In genomic region chr12:52097650-52098070, GRCm38 (mm10) we compare ENCODE assay signal across 8 mouse cellular contexts. TPM values are rescaled to one million over a fixed set of nuclear protein-coding genes. Genes with fewer than 3 reads are reported as not detected.
A peak's percentile ranks its signal among the peaks of the same experiment; 100 is the strongest.
DNase-seq lines count a peak whose midpoint lies in the region; ATAC-seq lines count a peak whose summit lies in the region.

TSS of gene Nubpl (plus strand) at chr12:52097737.

- peaks cover 3% of the 10 kb centered on the region for H3K4me1 ChIP-seq in lung, embryonic 16.5 days (replicated peaks; ENCODE audit: control insufficient read depth, insufficient read depth, low read length)

- H3K27me3 ChIP-seq in lung, embryonic 16.5 days (ENCODE audit: control insufficient read depth, insufficient read depth, low read depth, low read length), result no peaks in the 10 kb centered on the region

- no peaks in the 10 kb centered on the region for H3K9me3 ChIP-seq in lung, embryonic 16.5 days (ENCODE audit: control insufficient read depth, low read length)

- H3K36me3 ChIP-seq in lung, embryonic 16.5 days (ENCODE audit: control insufficient read depth, insufficient read depth, low read length), result no peaks in the 10 kb centered on the region

- DNase-seq in MEL-GATA-1-ER (ENCODE audit: extremely low read depth, low read depth), result peak; percentile 79
- peak; percentile 95 for DNase-seq in cerebellum, adult 8-10 months
- peak; percentile 94 for DNase-seq in forelimb bud, embryonic 11.5 days (ENCODE audit: low read depth, low spot score)
- peak; percentile 92 for DNase-seq in layer of hippocampus, adult 9-10 months (ENCODE audit: low spot score)
- peak; percentile 94 for DNase-seq in ovary, postnatal 10 days (ENCODE audit: low spot score)
- peak; percentile 89 to 95 for DNase-seq in thymus, postnatal 10 days (ENCODE audit: low spot score in 2 of 2)

- under 1% methylated on average over 32 of the region's 32 CpGs for WGBS in lung, embryonic 16.5 days

- peak within 1 kb of the TSS; percentile 93 for H3K4me3 ChIP-seq in lung, embryonic 16.5 days (ENCODE audit: low read length)

- peak within 1 kb of the TSS; percentile 72 for H3K4me2 ChIP-seq in lung, embryonic 16.5 days (ENCODE audit: low read depth, low read length)

- H3K27ac ChIP-seq in lung, embryonic 16.5 days (ENCODE audit: low read length), result peak within 1 kb of the TSS; percentile 55; the same call in 1 of the 2 replicates

- H3K9ac ChIP-seq in lung, embryonic 16.5 days (ENCODE audit: low read length), result peak within 1 kb of the TSS; percentile 95

- ATAC-seq in hematopoietic stem cell, adult 5-6 weeks (replicated peaks in 1 of 2; ENCODE audit: insufficient read depth in 1 of 2, low FRiP score in 2 of 2, low TSS enrichment in 1 of 2, low read depth in 1 of 2, poor library complexity in 2 of 2, severe bottlenecking in 2 of 2), result peak; percentile 92 to 99
- peak; percentile 97 for ATAC-seq in lung, embryonic 16.5 days (ENCODE audit: low read depth)

RNA-seq across cellular contexts. Expression of gene Nubpl, which starts in this region (rescaled TPM):
- 5.4 and 6.4 TPM in 2 replicates for total RNA-seq in hematopoietic stem cell, adult 5-6 weeks (2017)
- polyA plus RNA-seq in lung, embryonic 16.5 days (2015; fragmentation: Nextera tagmentation; extraction: Ambion mirVana), result 11.3 and 14.1 TPM in 2 replicates

Comparison
In these comparisons a context has a peak if more than half of its experiments do, and no peak if none do; other contexts are left out.
1. Peak in every context shown above with its lines: DNase-seq, ATAC-seq, H3K4me3 ChIP-seq and H3K27ac ChIP-seq.